Mouse (Mus musculus) hindbrain, embryonic 15.5 days (tissue): Measurements from ENCODE around the gene Lgi2. TPM values are rescaled to one million over a fixed set of nuclear protein-coding genes. Genes with fewer than 3 reads are reported as not detected.

Experiments
- ATAC-seq: fragments of 200-750 bp; cut with Nextera tagmentation; 2 replicates; pipeline ENCODE4 v1.8.0; 2017; ENCODE audit warnings: low read depth, moderate number of reproducible peaks, moderate TSS enrichment; ENCODE audit not compliant: low FRiP score
- H3K27ac ChIP-seq: fragments of 300-500 bp; sonication (generic); replicated peaks from 2 replicates; pipeline ENCODE4 v1.5.1; 2015; ENCODE audit warnings: mild to moderate bottlenecking, inconsistent platforms
- H3K27me3 ChIP-seq: fragments of 300-500 bp; sonication (generic); 2 replicates; pipeline ENCODE4 v1.6.1; 2015; ENCODE audit warnings: control low read depth, inconsistent platforms
- H3K36me3 ChIP-seq: fragments of 300-500 bp; sonication (generic); 2 replicates; pipeline ENCODE4 v1.6.1; 2015; ENCODE audit warnings: control low read depth, inconsistent platforms
- H3K4me1 ChIP-seq: fragments of 300-500 bp; sonication (generic); replicated peaks from 2 replicates; pipeline ENCODE4 v1.6.1; 2015; ENCODE audit warnings: control low read depth, inconsistent platforms
- H3K4me2 ChIP-seq: fragments of 300-500 bp; sonication (generic); 2 replicates; pipeline ENCODE4 v1.6.1; 2015; ENCODE audit warnings: moderate library complexity, mild to moderate bottlenecking, inconsistent platforms
- H3K4me3 ChIP-seq: fragments of 300-500 bp; sonication (generic); 2 replicates; pipeline ENCODE4 v1.5.1; 2015; ENCODE audit warnings: mild to moderate bottlenecking, inconsistent platforms
- H3K9ac ChIP-seq: fragments of 300-500 bp; sonication (generic); 2 replicates; pipeline ENCODE4 v1.6.1; 2015; ENCODE audit warnings: inconsistent platforms
- H3K9me3 ChIP-seq: fragments of 300-500 bp; sonication (generic); 2 replicates; pipeline ENCODE4 v1.6.1; 2016; ENCODE audit warnings: control low read depth, inconsistent platforms
- WGBS: fragments of 180-500 bp; shearing (Covaris S2); methylation state at CpG from one replicate; pipeline ENCODE4 v1.1.7; 2015; 5-methylcytosine and 5-hydroxymethylcytosine counted together
- polyA plus RNA-seq: library from polyadenylated mRNA; unstranded; fragments of >200 nt; fragmentation: Nextera tagmentation; extraction: Ambion mirVana; gene quantifications from 2 replicates; pipeline ENCODE4 v1.2.1, GENCODE M21; 2015

Gene Lgi2
- polyA plus RNA-seq, 1 experiment from 2014 or later = 5.2 TPM

- WGBS = 76% methylated on average over 14 of the region's 14 CpGs
- no peak overlapping the region for H3K4me3 ChIP-seq
These were observed 31.3 kb downstream of the Lgi2 start for GRCm38 (mm10) chr5:52534798-52535590.

GRCm38 (mm10) chr5:52533705-52534104, 32.6 kb downstream of the Lgi2 start:
- no peak overlapping the region for H3K27ac ChIP-seq
- no peaks in the 10 kb centered on the region for H3K4me1 ChIP-seq
- no peaks in the 10 kb centered on the region for H3K36me3 ChIP-seq
- no peaks in the 10 kb centered on the region for H3K9me3 ChIP-seq
- H3K4me2 ChIP-seq = no peak overlapping the region
- WGBS = 83% methylated on average over 9 of the region's 9 CpGs
- H3K9ac ChIP-seq = no peak overlapping the region
- no peak for ATAC-seq
- no peaks in the 10 kb centered on the region for H3K27me3 ChIP-seq
- H3K4me3 ChIP-seq = no peak overlapping the region

More at GRCm38 (mm10) chr5:52534798-52535590, 31.3 kb downstream of the Lgi2 start:
- Histone ChIP-seq H3K4me1 (no peaks in the 10 kb centered on the region), H3K27me3 (no peaks in the 10 kb centered on the region), H3K27ac (no peak overlapping the region), H3K4me2 (no peak overlapping the region), H3K36me3 (no peaks in the 10 kb centered on the region), H3K9ac (no peak overlapping the region), H3K9me3 (no peaks in the 10 kb centered on the region)
- ATAC-seq = no peak

GRCm38 (mm10) chr5:52528545-52528944, 37.7 kb downstream of the Lgi2 start:
- no peak overlapping the region for H3K4me2 ChIP-seq
- no peaks in the 10 kb centered on the region for H3K27me3 ChIP-seq
- H3K9ac ChIP-seq = no peak overlapping the region
- 59% methylated on average over 7 of the region's 7 CpGs for WGBS
- no peak for ATAC-seq
- no peaks in the 10 kb centered on the region for H3K36me3 ChIP-seq
- H3K4me1 ChIP-seq = no peaks in the 10 kb centered on the region
- no peak overlapping the region for H3K4me3 ChIP-seq
- no peaks in the 10 kb centered on the region for H3K9me3 ChIP-seq
- no peak overlapping the region for H3K27ac ChIP-seq

- 94% methylated on average over 8 of the region's 8 CpGs for WGBS
- no peaks in the 10 kb centered on the region for H3K36me3 ChIP-seq
These were observed 39.8 kb downstream of the Lgi2 start for GRCm38 (mm10) chr5:52526324-52526986.

GRCm38 (mm10) chr5:52524207-52524606, 42.1 kb downstream of the Lgi2 start:
- ATAC-seq = peak; percentile 54; the same call in 1 of the 2 replicates
- no peaks in the 10 kb centered on the region for H3K9me3 ChIP-seq
- no peaks in the 10 kb centered on the region for H3K27me3 ChIP-seq
- H3K9ac ChIP-seq = no peak overlapping the region
- H3K4me1 ChIP-seq = no peaks in the 10 kb centered on the region
- no peak overlapping the region for H3K4me3 ChIP-seq
- no peaks in the 10 kb centered on the region for H3K36me3 ChIP-seq
- 53% methylated on average over 3 of the region's 3 CpGs for WGBS
- H3K4me2 ChIP-seq = no peak overlapping the region
- H3K27ac ChIP-seq = no peak overlapping the region

More at GRCm38 (mm10) chr5:52526324-52526986, 39.8 kb downstream of the Lgi2 start:
- H3K27me3 ChIP-seq = no peaks in the 10 kb centered on the region
- H3K4me3 ChIP-seq = no peak overlapping the region
- H3K9ac ChIP-seq = no peak overlapping the region
- H3K9me3 ChIP-seq = no peaks in the 10 kb centered on the region
- H3K4me2 ChIP-seq = no peak overlapping the region
- H3K4me1 ChIP-seq = no peaks in the 10 kb centered on the region
- H3K27ac ChIP-seq = no peak overlapping the region
- no peak for ATAC-seq

DNA sequence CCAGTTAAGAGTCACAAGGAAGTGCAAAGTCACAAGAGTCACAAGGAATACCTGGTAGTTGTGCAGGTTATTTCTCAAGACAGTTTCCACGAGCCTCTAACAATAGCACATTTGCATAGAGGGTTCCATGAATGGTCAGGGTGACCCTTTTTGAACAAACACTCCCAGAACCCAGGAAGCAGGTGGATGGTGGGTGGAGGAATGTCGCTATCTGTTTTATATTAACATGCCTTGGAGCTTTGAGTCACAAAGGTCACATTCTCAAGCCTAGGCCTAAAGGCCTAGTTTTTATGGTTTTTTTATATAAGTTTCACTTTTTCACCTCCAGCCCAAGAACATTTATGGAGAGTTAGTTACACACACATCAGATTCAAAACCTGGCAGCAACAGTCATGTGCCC, 46.3 kb downstream of the Lgi2 start:
- Histone ChIP-seq H3K27me3 (no peaks in the 10 kb centered on the region), H3K9ac (no peak overlapping the region), H3K4me2 (no peak overlapping the region), H3K4me3 (no peak overlapping the region), H3K36me3 (no peaks in the 10 kb centered on the region), H3K4me1 (peaks cover 6% of the 10 kb centered on the region), H3K9me3 (no peaks in the 10 kb centered on the region), H3K27ac (no peak overlapping the region)
- WGBS = 77% methylated on average over 2 of the region's 2 CpGs
- ATAC-seq = no peak

- H3K27me3 ChIP-seq = no peaks in the 10 kb centered on the region
- H3K27ac ChIP-seq = 0 out of 2 replicates have a peak overlapping the region, but pooled peaks have one; percentile 46
- 11% methylated on average over 21 of the region's 21 CpGs for WGBS
- H3K9ac ChIP-seq = peak overlapping the region; percentile 30
- H3K4me2 ChIP-seq = peak overlapping the region; percentile 57
- H3K9me3 ChIP-seq = no peaks in the 10 kb centered on the region
- H3K36me3 ChIP-seq = no peaks in the 10 kb centered on the region
- peak overlapping the region; percentile 34 for H3K4me3 ChIP-seq
- ATAC-seq = peak; percentile 84
- H3K4me1 ChIP-seq = peaks cover 6% of the 10 kb centered on the region
These were observed 50.2 kb downstream of the Lgi2 start for GRCm38 (mm10) chr5:52516072-52516476.

DNA sequence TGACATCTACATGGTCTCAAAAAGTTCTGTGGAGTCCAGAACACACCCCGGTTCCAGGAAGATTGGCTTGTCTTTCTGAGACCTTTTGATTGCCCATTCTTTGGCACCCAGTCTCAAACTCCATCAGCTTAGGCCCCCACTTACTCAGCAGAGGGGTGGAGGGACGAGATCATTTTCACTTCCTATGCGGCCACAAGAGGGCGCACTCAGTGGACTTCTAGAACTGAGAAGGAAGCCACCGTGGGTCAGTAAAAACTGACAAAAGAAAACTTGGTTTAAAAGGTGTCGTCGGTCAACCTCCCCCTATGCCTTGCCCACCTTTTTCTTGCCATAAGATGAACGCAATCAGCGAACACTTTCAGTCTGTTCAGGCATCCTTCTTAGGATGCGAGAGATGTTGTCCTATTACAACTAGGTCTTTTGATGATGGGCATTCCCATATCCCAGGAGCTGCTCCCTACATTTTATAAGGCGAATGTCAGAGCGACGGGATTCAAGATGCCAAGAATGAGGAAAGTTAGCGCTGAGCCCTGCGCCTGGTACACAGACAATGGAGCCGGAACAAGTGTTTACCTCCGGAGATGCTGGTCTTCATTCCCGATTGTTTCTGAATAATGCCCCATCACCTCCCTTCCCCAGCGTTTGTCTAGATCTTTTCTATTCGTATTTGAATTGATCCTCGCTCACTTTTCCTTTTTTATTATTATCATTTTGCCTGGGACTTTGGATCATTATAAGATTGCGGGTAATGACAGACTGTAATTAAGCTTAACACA, 50.8 kb downstream of the Lgi2 start:
- Histone ChIP-seq H3K4me3 (peak overlapping the region; percentile 34), H3K9me3 (no peaks in the 10 kb centered on the region), H3K27me3 (no peaks in the 10 kb centered on the region), H3K9ac (peak overlapping the region; percentile 30), H3K36me3 (no peaks in the 10 kb centered on the region), H3K27ac (no peak overlapping the region), H3K4me2 (peak overlapping the region; percentile 57), H3K4me1 (peaks cover 6% of the 10 kb centered on the region)
- peak; percentile 61 for ATAC-seq
- 22% methylated on average over 22 of the region's 22 CpGs for WGBS

DNA sequence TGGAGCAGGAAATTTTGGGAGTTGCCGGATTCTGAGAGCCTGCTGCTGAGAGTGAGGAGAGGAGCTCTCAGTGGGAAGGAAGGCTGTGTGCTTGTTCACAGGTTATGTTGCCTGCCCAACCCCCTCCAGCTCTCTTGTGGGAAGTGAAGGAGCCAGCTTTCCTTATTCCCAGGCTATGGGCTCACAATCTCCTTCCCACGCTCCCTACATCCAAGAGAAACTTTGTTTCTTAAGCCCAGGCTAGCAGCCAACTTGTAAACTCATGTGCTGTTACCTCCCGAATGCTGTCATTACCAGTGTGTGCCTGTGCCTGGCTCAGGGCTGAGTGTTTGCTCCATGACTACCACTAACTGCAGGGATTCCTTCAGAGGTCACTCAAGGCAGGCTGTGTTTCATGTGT, 55.2 kb downstream of the Lgi2 start:
- no peak overlapping the region for H3K9ac ChIP-seq
- no peak for ATAC-seq
- 70% methylated on average over 3 of the region's 3 CpGs for WGBS

GRCm38 (mm10) chr5:52509416-52509815, 56.8 kb downstream of the Lgi2 start:
- Histone ChIP-seq H3K9me3 (no peaks in the 10 kb centered on the region), H3K9ac (no peak overlapping the region), H3K4me1 (no peaks in the 10 kb centered on the region), H3K27me3 (no peaks in the 10 kb centered on the region), H3K27ac (no peak overlapping the region), H3K4me2 (no peak overlapping the region), H3K4me3 (no peak overlapping the region), H3K36me3 (no peaks in the 10 kb centered on the region)
- no peak for ATAC-seq
- 88% methylated on average over 6 of the region's 6 CpGs for WGBS

More for the DNA sequence above, 55.2 kb downstream of the Lgi2 start:
- Histone ChIP-seq H3K9me3 (no peaks in the 10 kb centered on the region), H3K4me3 (no peak overlapping the region), H3K27me3 (no peaks in the 10 kb centered on the region), H3K27ac (no peak overlapping the region), H3K4me2 (no peak overlapping the region), H3K36me3 (no peaks in the 10 kb centered on the region), H3K4me1 (peaks cover 3% of the 10 kb centered on the region)

GRCm38 (mm10) chr5:52504666-52505065, 61.6 kb downstream of the Lgi2 start:
- 86% methylated on average over 13 of the region's 13 CpGs for WGBS

DNA sequence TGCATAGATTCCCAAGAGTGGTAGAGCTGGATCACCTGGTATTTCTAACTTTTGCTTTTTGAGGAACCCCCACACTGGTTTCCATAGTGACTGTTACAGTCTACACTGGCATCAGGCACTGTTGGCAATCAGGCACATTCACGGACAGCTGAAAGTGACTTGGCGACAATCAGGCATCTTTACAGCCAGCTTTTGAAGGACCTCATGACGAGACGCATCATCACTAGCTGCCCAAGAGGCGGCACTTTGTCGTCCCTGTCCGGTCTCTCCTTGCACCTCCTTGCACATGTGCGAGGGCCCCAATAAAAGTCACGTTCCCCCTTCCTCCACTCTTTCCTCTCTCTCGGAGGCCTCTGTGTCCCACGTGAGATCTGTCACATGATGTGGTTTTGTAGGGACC, 62.1 kb downstream of the Lgi2 start:
- H3K36me3 ChIP-seq = no peaks in the 10 kb centered on the region
- ATAC-seq = no peak
- no peaks in the 10 kb centered on the region for H3K27me3 ChIP-seq
- H3K9me3 ChIP-seq = no peaks in the 10 kb centered on the region
- no peak overlapping the region for H3K4me3 ChIP-seq
- H3K27ac ChIP-seq = no peak overlapping the region
- no peak overlapping the region for H3K4me2 ChIP-seq
- H3K9ac ChIP-seq = no peak overlapping the region
- no peaks in the 10 kb centered on the region for H3K4me1 ChIP-seq
- WGBS = 87% methylated on average over 11 of the region's 11 CpGs

More at GRCm38 (mm10) chr5:52504666-52505065, 61.6 kb downstream of the Lgi2 start:
- no peak overlapping the region for H3K9ac ChIP-seq
- H3K4me1 ChIP-seq = no peaks in the 10 kb centered on the region
- H3K27me3 ChIP-seq = no peaks in the 10 kb centered on the region
- H3K36me3 ChIP-seq = no peaks in the 10 kb centered on the region
- no peak overlapping the region for H3K27ac ChIP-seq
- no peak overlapping the region for H3K4me3 ChIP-seq
- no peak for ATAC-seq
- no peak overlapping the region for H3K4me2 ChIP-seq
- H3K9me3 ChIP-seq = no peaks in the 10 kb centered on the region
